Mouse (Mus musculus): ENCODE data around the gene 4930548H24Rik. TPM values are rescaled to one million over a fixed set of nuclear protein-coding genes. Genes with fewer than 3 reads are reported as not detected.

Gene 4930548H24Rik
- polyA plus RNA-seq, 2 experiments from 2014 or later: 0.71 TPM; not detected in 1

Other genes with a start within 250 kb of the 4930548H24Rik start
- 10 to 100 TPM; 91.5 to 96.5 TPM for gene Nrbp1, start 244.9 kb upstream of the 4930548H24Rik start, polyA plus RNA-seq (2017; shearing (Covaris generic))
- gene Gm9970, start 244.5 kb upstream of the 4930548H24Rik start, polyA plus RNA-seq (2017; shearing (Covaris generic)): not detected
- 10 to 100 TPM; 28.0 to 30.7 TPM for gene Krtcap3, start 234.0 kb upstream of the 4930548H24Rik start, polyA plus RNA-seq (2017; shearing (Covaris generic))
- gene Ift172, start 194.6 kb upstream of the 4930548H24Rik start, polyA plus RNA-seq (2017; shearing (Covaris generic)): 1 to 10 TPM; 4.8 to 10.0 TPM
- not detected for gene Fndc4, start 189.7 kb upstream of the 4930548H24Rik start, polyA plus RNA-seq (2017; shearing (Covaris generic))
- not detected for gene Gckr, start 188.3 kb upstream of the 4930548H24Rik start, polyA plus RNA-seq (2017; shearing (Covaris generic))
- 10 to 100 TPM; 37.1 to 50.1 TPM for gene Zfp512, start 33.3 kb upstream of the 4930548H24Rik start, polyA plus RNA-seq (2017; shearing (Covaris generic))
- 10 to 100 TPM; 48.2 to 60.4 TPM for gene Gpn1, start 9.0 kb downstream of the 4930548H24Rik start, polyA plus RNA-seq (2017; shearing (Covaris generic))
- gene Slc4a1ap, start 41.3 kb downstream of the 4930548H24Rik start, polyA plus RNA-seq (2017; shearing (Covaris generic)): 10 to 100 TPM; 21.8 to 31.2 TPM
- 10 to 100 TPM; 16.4 to 24.3 TPM for gene Supt7l, start 42.1 kb downstream of the 4930548H24Rik start, polyA plus RNA-seq (2017; shearing (Covaris generic))
- 100 to 1,000 TPM; 231 to 312 TPM for gene Mrpl33, start 111.2 kb downstream of the 4930548H24Rik start, polyA plus RNA-seq (2017; shearing (Covaris generic))
- 10 to 100 TPM; 18.7 to 19.4 TPM for gene Rbks, start 211.9 kb downstream of the 4930548H24Rik start, polyA plus RNA-seq (2017; shearing (Covaris generic))
- gene Babam2, start 211.9 kb downstream of the 4930548H24Rik start, polyA plus RNA-seq (2017; shearing (Covaris generic)): 100 to 1,000 TPM; 104 to 119 TPM

All from CD4-positive, CD25-positive, alpha-beta regulatory T cell, adult 4 months (primary cell).